Mouse (Mus musculus) neutrophil, adult 5-6 weeks (primary cell): Measurements from ENCODE around the gene Igf2bp2. TPM values are rescaled to one million over a fixed set of nuclear protein-coding genes. Genes with fewer than 3 reads are reported as not detected.

Source experiments
- ATAC-seq: fragments of 151-379, 151-347 bp; 2 replicates; pipeline ENCODE4 v1.8.0; 2017; ENCODE audit warnings: mild to moderate bottlenecking, moderate TSS enrichment; ENCODE audit not compliant: insufficient number of reproducible peaks, poor library complexity, low FRiP score, severe bottlenecking; ENCODE audit errors: extremely low read depth
- total RNA-seq: library from RNA; stranded (forward); fragments of 200-1000 nt; gene quantifications from 2 replicates; pipeline ENCODE4 v1.2.3, GENCODE M21; 2017

Igf2bp2 gene
- total RNA-seq, result 0.47 and 0.61 TPM in 2 replicates

DNA sequence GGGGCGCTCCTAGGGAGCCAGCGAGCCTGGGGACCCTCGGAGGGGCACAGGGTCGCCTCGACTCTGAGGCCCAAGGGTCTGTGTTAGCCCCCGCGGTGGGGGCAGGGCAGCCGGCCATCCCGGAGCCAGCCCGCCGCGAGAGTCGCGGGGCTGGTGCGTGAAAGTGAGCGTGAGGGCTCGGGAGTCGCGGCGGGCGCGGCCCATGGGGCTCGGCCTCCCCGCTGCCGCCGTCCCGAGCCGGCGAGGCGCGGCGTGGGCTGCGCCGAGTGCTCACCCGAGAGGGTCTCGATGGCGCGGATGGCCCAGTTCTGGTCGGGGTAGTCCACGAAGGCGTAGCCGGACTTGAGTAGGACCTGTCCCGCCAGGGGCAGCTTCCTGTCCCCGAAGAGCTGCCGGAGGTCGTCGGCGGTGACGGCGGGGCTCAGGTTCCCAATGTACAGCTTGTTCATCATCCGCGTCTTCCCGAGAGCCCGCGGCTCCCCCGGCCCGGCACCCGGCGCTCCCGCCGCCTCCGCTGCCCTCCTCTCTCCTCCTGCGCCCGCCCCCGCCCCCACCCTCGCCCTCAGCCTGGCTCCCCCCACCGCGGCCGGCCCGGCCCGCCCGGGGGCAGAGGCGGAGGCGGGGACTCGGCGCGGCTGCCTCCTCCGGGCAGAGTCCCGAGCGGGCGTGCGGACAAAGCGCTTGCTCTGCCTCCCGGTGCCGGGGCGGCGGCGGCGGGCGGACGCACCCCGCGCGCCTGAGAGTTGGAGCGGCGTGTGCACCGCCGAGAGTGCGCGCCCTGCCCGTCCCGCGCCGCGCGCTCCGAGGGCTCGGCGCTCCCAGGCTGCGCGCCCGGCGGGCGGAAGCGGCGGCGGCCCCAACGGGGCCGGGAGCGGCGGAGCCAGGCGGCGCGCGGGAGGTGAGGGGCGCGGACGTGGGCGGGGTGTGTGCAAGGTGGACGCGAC lies at the start of gene Igf2bp2:
Gene Igf2bp2, minus strand, starts transcription at position 788 of the 944 bp plus-strand sequence.
- no peak for ATAC-seq

DNA sequence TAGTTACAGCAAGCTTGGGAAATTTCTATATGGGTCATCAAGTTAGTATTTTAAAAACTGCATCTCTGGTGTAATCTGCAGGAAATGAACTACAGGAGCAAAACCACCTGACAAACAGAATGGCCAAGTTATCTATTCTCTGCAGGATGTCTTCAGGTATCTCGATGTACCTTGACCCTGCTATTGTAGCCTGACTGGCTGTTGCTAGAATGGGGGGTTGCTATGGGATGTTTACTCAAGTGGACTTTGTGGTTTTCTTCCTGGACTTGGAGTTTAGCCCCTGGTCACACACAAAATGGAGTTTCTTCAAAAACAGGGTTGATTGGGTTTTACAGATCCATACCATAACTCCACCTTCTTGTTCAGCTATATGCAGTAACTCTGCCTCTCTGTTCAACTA lies 40.4 kb upstream of the Igf2bp2 start:
- ATAC-seq, result no peak

DNA sequence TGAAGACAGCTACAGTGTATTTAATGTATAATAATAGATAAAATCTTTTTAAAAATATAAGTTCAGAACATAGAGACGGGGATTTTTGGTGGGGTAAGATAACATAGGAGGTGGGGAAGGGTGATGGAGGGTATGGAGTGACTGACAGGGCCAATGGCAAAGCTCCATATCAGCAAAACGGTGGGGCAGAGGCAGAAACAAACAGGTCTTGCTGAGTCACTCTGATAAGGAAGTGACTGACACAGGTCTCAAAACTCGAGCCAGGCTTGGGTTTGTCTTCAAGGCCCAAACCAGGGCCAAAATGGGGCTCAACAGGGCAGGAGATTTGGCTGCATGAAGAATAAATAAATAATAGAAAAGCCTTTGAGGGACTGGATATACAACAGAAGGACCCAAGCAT lies 38.8 kb upstream of the Igf2bp2 start:
- no peak for ATAC-seq

DNA sequence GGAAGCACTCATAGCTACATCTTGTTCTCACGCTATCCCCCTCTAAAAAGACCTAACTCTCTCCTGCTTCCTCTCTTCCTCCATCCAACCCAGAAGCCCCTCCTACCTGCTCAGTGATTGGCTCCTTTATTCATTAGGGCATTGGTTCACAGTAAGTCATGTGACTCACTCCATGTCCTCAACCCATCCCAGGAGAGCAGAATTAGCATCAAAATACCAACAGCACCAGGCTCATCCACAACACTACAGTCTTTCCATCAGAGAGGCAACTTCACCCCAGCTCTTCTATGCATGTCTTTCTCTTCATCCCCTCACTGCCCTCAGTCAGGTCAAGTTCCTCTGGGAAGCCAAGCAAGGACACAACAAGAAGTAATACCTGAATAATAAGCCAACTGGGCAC lies 37.4 kb upstream of the Igf2bp2 start:
- no peak for ATAC-seq

DNA sequence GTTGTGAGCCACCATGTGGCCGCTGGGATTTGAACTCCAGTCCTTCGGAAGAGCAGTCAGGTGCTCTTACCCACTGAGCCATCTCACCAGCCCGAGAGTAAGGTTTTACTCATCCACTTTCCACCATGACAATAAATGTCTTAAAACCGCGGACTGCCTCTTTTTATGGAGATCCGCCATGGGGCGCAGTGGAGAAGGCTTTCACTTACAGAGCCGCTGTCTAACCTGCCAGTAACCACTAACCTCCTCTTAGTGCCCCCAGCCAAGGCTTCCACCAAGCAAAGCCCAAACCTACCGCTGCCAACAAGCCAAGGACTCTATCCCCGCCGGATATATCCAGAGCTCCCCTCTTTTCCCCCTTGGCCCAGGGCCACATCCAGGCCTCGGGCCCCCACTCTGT lies 24.3 kb upstream of the Igf2bp2 start:
- no peak for ATAC-seq

DNA sequence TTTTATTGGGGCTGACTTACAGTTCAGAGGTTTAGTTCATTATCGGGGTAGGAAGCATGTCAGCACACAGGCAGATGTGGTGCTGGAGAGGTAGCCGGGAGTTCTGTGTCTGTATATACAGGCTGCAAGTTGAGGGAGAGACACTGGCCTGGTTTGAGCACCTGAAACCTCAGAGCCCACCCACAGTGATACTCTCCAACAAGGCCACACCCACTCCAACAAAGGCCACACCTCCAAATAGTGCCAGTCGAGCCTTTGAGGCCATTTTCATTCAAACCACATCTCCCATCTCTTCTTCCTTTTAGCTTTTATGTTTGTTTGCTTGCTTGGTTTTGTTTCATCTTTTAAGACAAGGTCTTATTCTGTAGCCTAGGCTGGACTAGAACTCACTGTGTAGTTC lies 22.3 kb upstream of the Igf2bp2 start:
- ATAC-seq, result no peak

DNA sequence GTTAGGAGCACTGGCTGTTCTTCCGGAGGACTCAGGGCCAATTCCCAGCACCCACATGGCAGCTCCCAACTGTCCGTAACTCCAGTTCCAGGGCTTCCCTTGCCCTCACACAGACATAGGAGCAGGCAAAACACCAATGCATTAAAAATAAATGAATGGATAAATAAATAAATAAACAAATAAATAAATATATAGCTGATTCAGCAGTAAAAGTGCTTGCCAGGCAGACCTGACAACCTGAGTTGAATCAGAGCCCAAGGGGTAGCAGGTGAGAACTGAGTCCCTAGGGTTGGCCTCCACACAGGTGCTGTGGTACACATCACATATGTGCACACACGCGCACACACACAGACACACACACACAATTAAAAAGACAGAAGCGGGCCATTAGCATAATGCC lies 21.0 kb upstream of the Igf2bp2 start:
- ATAC-seq, result no peak

DNA sequence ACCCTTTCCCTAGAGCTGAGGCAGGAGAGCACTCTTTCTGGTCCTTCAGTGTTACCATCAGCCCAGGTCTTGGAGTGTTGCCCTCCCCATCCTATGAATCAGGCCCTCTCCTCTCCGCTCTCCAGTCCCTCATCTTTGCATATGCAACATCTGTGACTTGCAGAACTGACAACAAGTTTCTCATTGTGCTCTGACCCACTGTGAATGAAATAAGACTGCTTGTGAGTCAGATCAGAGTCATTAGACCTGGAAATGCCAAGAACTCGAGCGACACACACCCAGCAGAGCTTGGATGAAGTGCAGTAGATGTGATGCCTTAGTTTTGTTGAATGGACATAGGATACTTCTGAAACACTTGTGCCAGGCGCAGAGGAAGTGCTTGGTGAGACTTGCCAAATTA lies 19.2 kb upstream of the Igf2bp2 start:
- ATAC-seq, result no peak

DNA sequence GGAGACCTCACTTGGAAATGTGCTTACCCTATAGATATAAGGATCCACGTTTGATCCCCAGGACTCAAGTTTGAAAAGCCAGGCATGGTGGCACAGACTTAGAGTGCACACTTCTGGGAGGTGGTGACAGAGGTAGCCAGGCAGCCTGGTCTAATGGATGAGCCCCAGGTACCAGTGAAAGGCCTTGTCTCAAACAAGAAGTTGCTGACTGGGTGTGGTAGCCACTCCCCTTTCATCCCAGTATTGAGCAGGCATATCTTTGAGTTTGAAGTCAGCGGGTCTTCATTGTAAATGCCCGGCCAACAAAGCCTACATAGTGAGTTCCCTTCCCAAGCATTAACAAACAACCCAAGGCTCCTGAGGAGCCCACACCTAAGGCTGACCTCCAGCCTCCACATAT lies 15.7 kb upstream of the Igf2bp2 start:
- ATAC-seq, result no peak

DNA sequence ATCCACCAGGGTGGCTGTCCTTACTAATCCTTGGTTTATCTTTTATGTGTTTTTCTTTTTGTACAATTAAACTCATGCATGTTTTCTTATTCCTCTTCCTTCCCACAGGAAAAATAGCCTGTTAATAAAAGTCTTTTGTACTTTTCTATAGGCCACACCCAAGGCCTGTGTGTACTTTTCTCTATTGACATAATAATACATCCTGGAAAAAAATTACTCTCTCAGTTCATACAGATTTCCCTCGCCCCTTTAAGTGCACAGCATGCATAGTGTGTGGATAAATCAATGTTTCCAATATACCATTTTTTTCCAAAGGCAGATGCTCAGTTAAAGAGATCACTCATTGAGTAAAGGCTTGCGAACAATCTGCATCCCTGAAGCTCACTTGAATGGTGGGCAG lies 14.9 kb upstream of the Igf2bp2 start:
- no peak for ATAC-seq

DNA sequence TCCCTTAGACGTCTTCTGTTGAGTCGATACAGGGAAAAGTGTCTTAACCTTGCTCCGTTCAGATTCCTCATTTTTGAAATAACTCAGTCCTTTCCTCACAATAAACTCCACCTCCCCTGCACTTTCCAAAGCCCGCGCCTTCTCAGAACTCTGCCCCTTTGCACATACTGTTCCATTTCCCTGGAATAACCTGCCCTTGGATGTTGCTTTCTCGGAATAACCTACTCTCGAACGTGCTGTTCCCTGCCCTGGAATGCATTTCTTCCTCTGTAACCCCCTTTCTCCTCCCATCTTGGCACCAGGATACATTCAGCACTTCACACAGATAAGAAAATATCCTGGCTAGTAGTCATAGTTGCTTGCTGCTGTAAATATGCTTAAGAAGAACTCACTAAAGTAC lies 5.6 kb upstream of the Igf2bp2 start:
- ATAC-seq, result no peak

DNA sequence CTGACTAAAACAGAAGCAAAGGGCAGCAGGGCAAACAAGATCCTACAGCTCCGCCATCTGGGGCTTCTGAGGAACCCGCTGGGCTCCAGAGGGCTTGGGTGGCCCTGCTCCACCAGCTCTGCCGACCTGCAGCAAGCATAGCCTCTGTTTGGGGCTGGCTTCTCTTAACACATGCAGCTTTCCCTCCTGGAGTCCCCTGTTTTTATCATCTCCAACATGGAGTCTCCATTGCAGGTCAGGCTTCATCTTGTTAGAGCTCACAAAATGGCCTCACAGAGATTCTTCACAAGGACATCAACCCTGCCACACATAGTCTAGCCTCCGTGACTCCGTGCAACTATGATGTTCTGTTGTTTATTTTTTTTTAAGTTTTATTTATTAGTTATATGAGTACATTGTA lies 2.5 kb upstream of the Igf2bp2 start:
- ATAC-seq, result no peak

DNA sequence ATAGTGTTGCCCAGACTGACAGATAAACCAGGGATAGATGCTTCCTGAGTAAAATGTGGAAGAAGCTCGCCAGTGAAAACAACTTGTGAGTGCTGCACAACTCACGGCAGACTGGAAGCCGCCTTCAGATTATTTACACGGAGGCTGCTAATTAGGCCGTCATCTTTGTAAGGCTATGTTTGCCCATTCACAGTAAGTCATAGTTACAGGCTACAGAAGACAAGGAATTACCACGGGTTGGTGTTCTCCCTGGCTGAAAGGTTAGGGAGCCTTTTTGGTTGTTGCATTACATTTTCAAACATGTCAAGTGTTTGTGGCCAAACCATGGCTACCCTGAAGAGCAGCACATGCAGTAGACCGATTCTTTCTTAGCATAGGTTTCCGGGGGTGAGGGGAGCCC lies 1.3 kb upstream of the Igf2bp2 start:
- ATAC-seq, result no peak

DNA sequence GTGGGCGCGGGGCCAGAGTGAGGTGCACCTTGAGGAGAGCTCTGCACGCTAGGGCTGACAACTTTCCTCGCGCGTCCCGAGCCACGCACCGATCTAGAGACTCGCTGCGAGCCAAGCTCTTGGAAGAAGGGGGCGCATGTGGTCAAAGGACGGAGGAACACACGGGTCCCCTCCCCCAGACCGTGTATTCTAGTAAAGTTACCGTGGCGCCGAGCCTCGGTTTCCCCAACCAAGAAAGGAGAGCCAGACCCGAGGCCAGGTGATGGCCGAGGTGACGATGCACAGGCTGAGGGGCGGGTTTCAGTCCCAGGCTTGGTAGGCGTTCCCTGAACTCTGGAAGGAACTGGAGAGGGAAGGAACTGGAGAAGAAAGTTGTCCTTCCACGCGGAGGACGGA lies 355 bp upstream of the Igf2bp2 start:
- ATAC-seq, result no peak

DNA sequence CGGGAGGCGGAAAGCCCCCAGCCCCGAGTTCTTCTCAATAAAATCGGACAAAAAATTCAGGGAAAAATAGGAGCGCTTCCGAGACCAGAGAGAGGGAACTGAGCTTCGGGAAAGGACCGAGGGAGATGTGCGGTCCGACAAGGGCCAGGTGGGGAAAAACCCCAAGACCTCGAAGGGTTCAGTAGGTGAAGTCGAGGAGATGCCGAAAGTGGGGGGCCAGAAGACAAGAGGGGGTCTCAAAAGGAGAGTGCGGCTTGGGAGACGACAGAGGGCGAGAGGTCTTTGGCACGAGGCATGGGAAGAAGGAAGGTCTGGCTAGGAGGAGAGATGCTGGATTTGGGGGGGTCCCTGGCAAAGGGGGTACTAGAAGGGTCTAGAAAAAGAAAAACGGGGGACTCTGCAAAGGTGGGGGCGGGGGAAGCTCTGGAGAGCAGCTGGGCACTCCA lies 1.0 kb downstream of the Igf2bp2 start:
- no peak for ATAC-seq

DNA sequence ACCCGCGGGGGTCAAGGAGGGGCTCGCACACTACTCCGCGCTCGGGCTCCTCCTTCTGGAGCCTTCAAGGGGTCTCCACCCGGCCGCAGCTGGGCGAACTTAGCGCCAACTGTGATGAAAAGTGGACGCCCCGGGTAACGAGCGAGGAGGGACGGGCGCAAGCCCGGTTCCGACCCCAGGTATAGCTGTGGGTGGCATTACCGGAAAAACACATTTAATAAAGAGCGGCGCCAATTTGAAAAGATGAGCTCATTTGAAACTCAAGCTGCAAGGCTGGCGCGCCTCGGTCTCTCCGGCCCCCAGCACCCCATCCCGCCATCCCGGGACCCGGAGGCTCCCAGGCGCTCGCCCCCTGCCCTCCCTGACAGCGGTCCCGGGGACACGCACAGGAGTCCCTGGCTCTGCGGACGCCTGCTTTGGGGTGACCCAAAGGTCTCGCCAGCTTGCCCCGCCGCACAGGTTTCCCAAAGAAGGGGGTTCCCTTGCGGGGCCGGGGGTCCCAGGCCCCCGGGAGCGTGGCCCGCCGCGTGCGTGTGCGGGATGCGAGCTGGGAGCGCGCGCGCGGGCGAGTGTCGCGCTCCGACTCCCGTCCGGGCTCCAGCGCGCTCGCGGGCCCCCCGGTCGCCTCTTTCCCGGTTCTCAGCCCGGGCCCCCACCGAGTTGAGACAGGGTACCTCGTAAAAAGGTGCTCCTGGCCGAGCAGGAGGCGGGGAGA lies 1.6 kb downstream of the Igf2bp2 start:
- no peak for ATAC-seq

DNA sequence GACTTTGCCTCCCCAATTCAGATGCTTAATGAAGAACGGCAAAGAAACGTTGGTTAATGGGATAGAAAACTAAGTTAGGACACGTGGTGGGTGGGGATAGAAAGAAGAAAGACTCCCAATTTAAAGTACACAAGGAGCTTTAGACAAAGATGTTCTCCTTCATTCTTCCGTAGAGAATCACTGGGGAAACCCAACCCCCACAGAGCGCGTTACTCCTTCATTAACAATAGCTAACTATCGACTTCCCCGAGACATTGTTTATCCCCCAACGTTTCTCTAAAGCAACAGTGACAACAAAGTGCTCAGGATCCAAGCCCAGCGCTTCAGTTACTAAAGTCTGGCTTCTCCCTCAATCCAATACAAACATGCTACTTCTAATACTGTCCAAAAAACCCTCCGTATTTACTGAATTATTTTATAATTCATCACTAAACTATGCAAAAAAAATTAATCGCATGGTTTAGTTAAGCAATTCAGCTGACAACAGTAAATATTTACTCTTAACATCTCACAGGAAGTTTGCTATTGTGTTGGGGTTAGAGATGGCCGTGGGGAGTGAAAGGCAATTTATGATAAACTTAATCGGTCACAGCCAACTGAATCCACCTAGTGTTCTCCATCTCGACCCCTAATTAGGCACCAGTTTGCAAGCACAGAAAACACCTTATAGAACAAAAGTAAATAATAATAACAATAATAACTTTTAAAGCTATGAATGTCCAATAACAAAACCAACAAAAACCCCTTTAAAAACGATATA lies 2.5 kb downstream of the Igf2bp2 start:
- ATAC-seq, result no peak

DNA sequence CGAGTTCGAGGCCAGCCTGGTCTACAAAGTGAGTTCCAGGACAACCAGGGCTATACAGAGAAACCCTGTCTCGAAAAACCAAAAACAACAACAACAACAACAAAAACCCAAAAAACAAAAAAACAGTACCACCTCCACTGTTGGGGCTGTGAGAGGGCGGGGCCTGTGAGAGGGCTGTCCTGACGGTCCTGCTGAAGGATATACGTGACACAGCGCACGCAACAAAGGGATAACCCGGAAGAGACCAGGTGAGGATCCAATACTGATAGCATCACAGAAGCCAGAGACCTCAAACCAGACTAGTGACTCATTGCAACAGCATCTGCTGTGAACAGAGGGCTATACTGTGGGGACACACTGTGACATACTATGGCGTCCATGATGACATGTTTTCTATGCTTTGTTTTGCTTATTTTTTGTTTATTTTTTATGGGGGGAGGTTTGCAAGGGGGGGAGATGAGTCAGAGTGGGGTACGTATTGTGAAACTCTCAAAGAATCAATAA lies 10.1 kb downstream of the Igf2bp2 start:
- ATAC-seq, result no peak

DNA sequence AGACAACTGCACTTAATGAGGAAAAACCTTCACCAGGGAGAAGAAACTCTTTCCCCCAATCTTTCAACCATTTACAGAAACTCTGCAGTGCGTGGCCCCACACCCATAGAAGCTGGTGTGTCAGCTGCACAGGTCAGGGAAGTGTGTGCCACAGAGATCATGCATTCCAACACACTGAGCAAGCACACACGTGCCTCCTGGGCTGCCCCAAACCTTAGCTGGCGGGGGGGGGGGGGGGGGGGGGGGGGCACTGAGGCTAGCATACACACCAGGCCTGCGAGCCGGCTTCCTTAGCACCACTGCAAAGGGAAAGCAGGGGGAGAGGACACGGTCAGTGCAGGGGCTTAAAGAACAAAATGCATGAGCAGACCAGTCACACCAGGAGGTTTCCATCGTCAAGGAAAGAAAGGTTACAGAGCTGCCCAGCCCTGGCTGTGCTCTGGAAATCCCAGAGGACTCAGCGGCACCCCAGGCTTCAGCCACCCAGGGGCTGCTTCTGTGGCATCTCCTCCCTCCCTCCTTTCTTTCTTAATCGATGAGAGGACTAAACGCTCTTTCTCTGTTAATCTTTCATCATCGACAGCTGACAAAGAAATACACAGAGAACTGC lies 11.3 kb downstream of the Igf2bp2 start:
- ATAC-seq, result no peak
